Mouse (Mus musculus): ENCODE measurements at regions not wholly inside any gene's neighbourhood (a gene's known extent, or its start where the extent isn't known, plus 50 kb on each side); places are given as distances from the start of the nearest gene placed in this dataset.

DNA sequence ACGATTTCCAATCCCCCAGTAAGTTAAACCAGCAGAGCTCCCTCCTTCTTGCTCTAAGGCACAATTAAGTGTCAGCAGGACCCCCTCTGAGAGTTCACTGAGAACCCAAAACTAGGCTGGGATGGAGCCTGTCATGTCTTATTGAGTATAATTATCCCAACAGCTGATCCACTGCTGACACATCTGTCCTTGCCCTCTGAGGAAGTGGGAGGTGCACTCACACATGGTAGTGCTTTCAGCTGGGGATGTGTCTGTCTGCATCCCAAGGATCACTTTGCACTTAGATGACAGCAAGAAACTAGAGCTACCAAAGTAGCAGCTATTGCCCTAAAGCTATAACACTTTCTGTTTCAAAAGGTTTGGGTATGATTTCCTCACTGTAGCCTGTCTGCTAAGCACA, 291.7 kb downstream of the Irx2 start:
- no peaks in the 10 kb centered on the region for H3K36me3 ChIP-seq (ENCODE audit: control insufficient read depth, insufficient read depth, low read length)
- H3K27ac ChIP-seq (ENCODE audit: insufficient read depth, low read length) = no peak overlapping the region
- H3K4me1 ChIP-seq (ENCODE audit: control insufficient read depth, insufficient read depth, insufficient read length) = no peaks in the 10 kb centered on the region
- H3K4me3 ChIP-seq (ENCODE audit: extremely low read depth, insufficient read depth, insufficient read length) = no peak overlapping the region
- no peak for TF ChIP-seq CTCF (IDR thresholded peaks at IDR 0.05; ENCODE audit: extremely low read depth, insufficient read depth, insufficient read length, insufficient replicate concordance)
- no peak for TF ChIP-seq POLR2A (IDR thresholded peaks at IDR 0.05; ENCODE audit: low read depth, low read length)
- H3K27me3 ChIP-seq (ENCODE audit: control insufficient read depth, insufficient read depth, low read length) = no peaks in the 10 kb centered on the region
- no peak for DNase-seq (ENCODE audit: low read depth in 1 of 2, low spot score in 2 of 2)
- WGBS = 26% methylated on average over 1 of the region's 1 CpGs

DNA sequence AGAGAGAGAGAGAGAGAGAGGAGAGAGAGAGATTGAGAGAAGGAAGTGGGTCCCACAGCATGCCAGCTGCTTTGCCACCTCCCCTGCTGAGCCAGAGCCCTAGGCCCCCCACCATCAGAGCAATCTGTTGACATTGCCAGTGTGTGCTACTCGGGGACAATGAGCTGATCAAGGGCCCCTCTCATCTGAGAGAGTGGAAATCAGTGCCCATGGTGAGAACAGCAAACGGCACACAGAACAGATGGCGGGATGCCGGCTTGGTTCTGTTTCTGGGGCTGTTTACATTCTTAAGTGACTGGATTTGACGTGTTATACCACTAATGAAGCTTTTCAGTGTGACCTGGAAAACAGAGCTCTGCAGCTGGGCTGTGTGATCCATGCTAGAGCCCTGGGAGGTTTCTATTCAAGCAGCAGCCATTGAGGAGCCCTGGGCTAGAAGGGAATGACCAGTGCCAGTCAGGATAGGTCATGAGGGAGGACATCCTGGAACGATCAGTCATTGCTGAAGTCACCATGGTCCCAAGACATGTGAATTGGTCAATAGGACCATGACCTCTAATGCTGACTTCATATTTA, 296.0 kb downstream of the Irx2 start:
- H3K4me3 ChIP-seq (ENCODE audit: extremely low read depth, insufficient read depth, insufficient read length) = no peak overlapping the region
- DNase-seq (ENCODE audit: low read depth in 1 of 2, low spot score in 2 of 2) = no peak
- 31% methylated on average over 6 of the region's 6 CpGs for WGBS
- H3K36me3 ChIP-seq (ENCODE audit: control insufficient read depth, insufficient read depth, low read length) = no peaks in the 10 kb centered on the region
- no peaks in the 10 kb centered on the region for H3K4me1 ChIP-seq (ENCODE audit: control insufficient read depth, insufficient read depth, insufficient read length)
- no peak overlapping the region for H3K27ac ChIP-seq (ENCODE audit: insufficient read depth, low read length)
- no peaks in the 10 kb centered on the region for H3K27me3 ChIP-seq (ENCODE audit: control insufficient read depth, insufficient read depth, low read length)
- no peak for TF ChIP-seq POLR2A (IDR thresholded peaks at IDR 0.05; ENCODE audit: low read depth, low read length)
- no peak for TF ChIP-seq CTCF (IDR thresholded peaks at IDR 0.05; ENCODE audit: extremely low read depth, insufficient read depth, insufficient read length, insufficient replicate concordance)

DNA sequence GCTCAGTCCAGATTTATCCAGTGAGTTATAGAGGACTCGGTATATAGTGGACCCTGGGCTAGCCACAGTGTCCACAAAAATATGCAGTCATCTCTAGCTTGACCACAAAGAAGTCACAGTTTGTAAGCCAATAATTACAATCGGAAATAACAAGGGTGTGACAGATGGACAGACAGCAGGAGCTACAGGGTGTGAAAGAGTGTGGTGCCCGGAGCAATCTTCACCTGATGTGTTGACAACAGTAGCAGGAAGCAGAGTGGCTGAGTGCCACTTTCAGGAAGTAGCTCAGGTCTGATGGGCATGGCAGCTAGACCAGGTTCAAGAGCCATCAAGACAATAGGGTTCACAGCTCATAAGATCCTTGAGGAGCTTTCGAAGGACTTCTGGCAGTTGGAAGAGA, 308.6 kb downstream of the Irx2 start:
- Histone ChIP-seq H3K36me3 (ENCODE audit: control insufficient read depth, insufficient read depth, low read length) (no peaks in the 10 kb centered on the region), H3K27ac (ENCODE audit: insufficient read depth, low read length) (no peak overlapping the region), H3K27me3 (ENCODE audit: control insufficient read depth, insufficient read depth, low read length) (no peaks in the 10 kb centered on the region), H3K4me3 (ENCODE audit: extremely low read depth, insufficient read depth, insufficient read length) (no peak overlapping the region), H3K4me1 (ENCODE audit: control insufficient read depth, insufficient read depth, insufficient read length) (no peaks in the 10 kb centered on the region)
- DNase-seq (ENCODE audit: low read depth in 1 of 2, low spot score in 2 of 2) = no peak
- WGBS = 77% methylated on average over 4 of the region's 4 CpGs
- TF ChIP-seq POLR2A (IDR thresholded peaks at IDR 0.05; ENCODE audit: low read depth, low read length) = no peak

- H3K4me3 ChIP-seq (ENCODE audit: extremely low read depth, insufficient read depth, insufficient read length) = no peak overlapping the region
- H3K36me3 ChIP-seq (ENCODE audit: control insufficient read depth, insufficient read depth, low read length) = no peaks in the 10 kb centered on the region
- DNase-seq (ENCODE audit: low read depth in 1 of 2, low spot score in 2 of 2) = no peak
- TF ChIP-seq CTCF (IDR thresholded peaks at IDR 0.05; ENCODE audit: extremely low read depth, insufficient read depth, insufficient read length, insufficient replicate concordance) (no peak), POLR2A (IDR thresholded peaks at IDR 0.05; ENCODE audit: low read depth, low read length) (no peak)
- 65% methylated on average over 13 of the region's 13 CpGs for WGBS
- H3K27me3 ChIP-seq (ENCODE audit: control insufficient read depth, insufficient read depth, low read length) = no peaks in the 10 kb centered on the region
- no peaks in the 10 kb centered on the region for H3K4me1 ChIP-seq (ENCODE audit: control insufficient read depth, insufficient read depth, insufficient read length)
- H3K27ac ChIP-seq (ENCODE audit: insufficient read depth, low read length) = no peak overlapping the region
Measured at GRCm38 (mm10) chr13:72938156-72938874, 309.7 kb downstream of the Irx2 start.

- 71% methylated on average over 7 of the region's 7 CpGs for WGBS
- no peak for TF ChIP-seq CTCF (IDR thresholded peaks at IDR 0.05; ENCODE audit: extremely low read depth, insufficient read depth, insufficient read length, insufficient replicate concordance)
- TF ChIP-seq POLR2A (IDR thresholded peaks at IDR 0.05; ENCODE audit: low read depth, low read length) = no peak
- Histone ChIP-seq H3K27ac (ENCODE audit: insufficient read depth, low read length) (no peak overlapping the region), H3K4me1 (ENCODE audit: control insufficient read depth, insufficient read depth, insufficient read length) (no peaks in the 10 kb centered on the region), H3K36me3 (ENCODE audit: control insufficient read depth, insufficient read depth, low read length) (no peaks in the 10 kb centered on the region), H3K27me3 (ENCODE audit: control insufficient read depth, insufficient read depth, low read length) (no peaks in the 10 kb centered on the region), H3K4me3 (ENCODE audit: extremely low read depth, insufficient read depth, insufficient read length) (no peak overlapping the region)
- no peak for DNase-seq (ENCODE audit: low read depth in 1 of 2, low spot score in 2 of 2)
Measured at GRCm38 (mm10) chr13:72947374-72948165, 312.7 kb upstream of the Irx4 start.

- no peaks in the 10 kb centered on the region for H3K4me1 ChIP-seq (ENCODE audit: control insufficient read depth, insufficient read depth, insufficient read length)
- no peak for DNase-seq (ENCODE audit: low read depth in 1 of 2, low spot score in 2 of 2)
- H3K4me3 ChIP-seq (ENCODE audit: extremely low read depth, insufficient read depth, insufficient read length) = no peak overlapping the region
- 48% methylated on average over 15 of the region's 15 CpGs for WGBS
- TF ChIP-seq POLR2A (IDR thresholded peaks at IDR 0.05; ENCODE audit: low read depth, low read length) = no peak
- TF ChIP-seq CTCF (IDR thresholded peaks at IDR 0.05; ENCODE audit: extremely low read depth, insufficient read depth, insufficient read length, insufficient replicate concordance) = no peak
- no peaks in the 10 kb centered on the region for H3K27me3 ChIP-seq (ENCODE audit: control insufficient read depth, insufficient read depth, low read length)
- no peaks in the 10 kb centered on the region for H3K36me3 ChIP-seq (ENCODE audit: control insufficient read depth, insufficient read depth, low read length)
- H3K27ac ChIP-seq (ENCODE audit: insufficient read depth, low read length) = no peak overlapping the region
Measured at GRCm38 (mm10) chr13:72958616-72959518, 301.4 kb upstream of the Irx4 start.
